Mouse (Mus musculus) fat pad, adult 2 months (tissue): ENCODE data around the gene Ccdc134.
"Not testable (repeated sequence)": the region's sequence is repeated elsewhere in the genome, so short reads cannot be mapped to it uniquely, and the experiment has no call there.

ENCODE experiments used
- DNase-seq: peaks from one replicate; pipeline ENCODE4 v3.0.0-alpha.2; 2011; ENCODE audit warnings: low read depth, low spot score; ENCODE audit errors: extremely low read depth

Gene Ccdc134

GRCm38 (mm10) chr15:82127426-82128374 lies at the start of gene Ccdc134:
TSS of gene Ccdc134 (plus strand) at chr15:82127922.
- no peak for DNase-seq

DNA sequence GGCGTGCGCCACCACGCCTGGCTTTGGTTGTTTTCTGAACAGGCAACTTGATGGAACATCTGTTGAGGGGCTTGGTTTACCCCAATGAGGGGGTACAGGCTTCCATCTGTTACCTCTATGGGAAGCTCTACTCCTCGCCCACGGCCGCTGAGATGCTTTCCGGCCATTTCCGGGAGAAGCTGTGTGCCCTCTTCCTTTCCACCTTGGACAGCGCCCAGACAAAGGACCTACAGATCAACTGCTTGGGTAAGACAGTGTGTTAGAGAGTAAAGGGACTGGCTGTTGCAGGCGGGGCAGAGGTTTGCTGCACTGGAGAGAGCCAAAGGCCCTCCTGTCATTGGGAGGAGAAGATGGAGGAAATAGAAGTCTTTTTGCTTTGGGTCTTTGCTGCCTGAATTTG lies 47.8 kb upstream of the Ccdc134 start:
- no peak for DNase-seq

DNA sequence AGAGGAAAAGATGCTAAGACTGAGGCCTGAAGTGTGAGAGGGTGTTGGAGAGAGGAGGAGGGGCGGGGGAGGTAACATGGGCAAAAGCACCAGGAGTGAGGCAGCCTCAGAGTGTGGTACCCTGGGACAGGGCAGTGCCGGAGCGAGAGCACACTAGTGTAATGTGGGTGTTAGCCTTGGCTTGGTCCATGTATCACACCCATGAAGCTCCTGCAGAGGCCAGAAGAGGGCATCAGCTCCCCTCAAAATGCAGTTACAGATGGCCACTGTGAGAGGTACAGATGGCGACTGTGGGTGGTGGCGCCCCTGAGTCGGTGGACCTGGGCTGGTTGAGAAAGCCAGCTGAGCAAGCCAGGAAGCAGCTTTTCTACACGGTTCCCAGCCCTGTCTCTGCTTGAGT lies 46.6 kb upstream of the Ccdc134 start:
- no peak for DNase-seq

DNA sequence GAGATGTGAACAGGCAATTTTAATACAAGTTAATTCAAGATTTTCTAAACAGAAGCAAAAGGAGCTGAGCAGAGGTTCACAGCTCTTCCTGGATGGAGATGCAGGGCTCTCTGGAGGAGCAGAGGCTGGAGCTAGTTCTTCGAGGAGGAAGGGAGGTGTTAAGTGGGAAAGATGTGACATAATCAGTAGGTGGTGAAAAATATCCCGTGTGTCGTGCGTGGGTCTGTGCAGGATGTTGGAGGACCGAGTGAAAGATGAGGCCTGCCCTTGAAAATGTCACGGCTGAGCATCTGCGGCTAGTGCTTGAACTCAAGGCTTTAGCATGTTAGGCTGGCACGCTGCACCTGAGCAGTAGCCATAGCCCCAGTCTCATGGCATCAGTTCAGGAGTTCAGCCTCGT lies 42.1 kb upstream of the Ccdc134 start:
- DNase-seq, result no peak

- DNase-seq, result no peak
Measured at GRCm38 (mm10) chr15:82086131-82086530, 41.6 kb upstream of the Ccdc134 start.

DNA sequence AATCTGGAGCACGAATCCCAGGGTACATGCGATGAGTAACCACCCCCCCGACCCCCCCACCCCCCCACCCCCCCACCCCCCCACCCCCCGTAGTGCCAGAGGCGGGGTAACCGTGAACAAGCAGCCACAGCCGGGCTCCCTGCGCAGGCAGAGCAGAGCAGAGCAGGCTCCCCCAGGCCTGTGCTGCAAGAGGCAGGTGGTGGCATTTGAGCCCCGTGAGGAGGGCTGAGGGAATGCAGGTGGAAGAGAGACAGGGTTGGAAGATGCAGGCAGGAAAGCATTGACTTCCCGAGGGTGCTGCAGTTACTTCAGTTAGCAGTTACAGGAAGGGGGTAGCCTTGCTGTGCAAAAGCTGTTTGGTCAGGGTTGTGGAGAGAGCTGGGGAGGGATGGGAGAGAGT lies 40.5 kb upstream of the Ccdc134 start:
- no peak for DNase-seq

- no peak for DNase-seq
Measured at GRCm38 (mm10) chr15:82091061-82091460, 36.7 kb upstream of the Ccdc134 start.

DNA sequence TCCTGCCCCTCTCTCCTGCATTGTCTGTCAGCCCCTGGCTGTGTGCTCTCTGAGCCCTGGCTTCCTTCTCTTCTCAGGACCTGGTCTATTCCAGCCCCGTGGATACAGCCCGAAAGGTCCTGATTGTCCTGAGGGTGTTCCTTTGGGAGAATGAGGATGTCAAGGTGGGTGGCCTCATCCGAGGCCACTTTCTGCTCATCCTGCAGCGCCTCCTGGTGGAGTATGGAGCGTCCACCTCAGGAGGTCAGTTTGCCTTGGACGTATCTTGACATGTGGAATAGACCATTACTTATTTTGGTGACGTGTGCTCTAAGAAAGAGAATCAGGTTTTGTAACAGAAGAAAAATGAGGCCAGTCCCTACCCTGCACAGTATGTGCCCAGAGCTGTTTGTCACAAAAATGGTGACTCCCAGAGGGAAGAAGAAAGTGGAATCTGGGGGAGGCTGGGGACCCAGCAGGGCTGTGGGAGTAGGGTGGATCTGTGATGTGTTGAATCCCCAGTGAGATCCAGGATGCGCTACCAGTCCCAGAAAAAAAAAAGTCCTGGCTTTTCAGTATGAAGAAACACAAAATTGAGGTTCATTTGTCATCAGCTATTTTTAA lies 20.7 kb upstream of the Ccdc134 start:
- DNase-seq, result no peak

- no peak for DNase-seq
Measured at GRCm38 (mm10) chr15:82120544-82120943, 7.2 kb upstream of the Ccdc134 start.

DNA sequence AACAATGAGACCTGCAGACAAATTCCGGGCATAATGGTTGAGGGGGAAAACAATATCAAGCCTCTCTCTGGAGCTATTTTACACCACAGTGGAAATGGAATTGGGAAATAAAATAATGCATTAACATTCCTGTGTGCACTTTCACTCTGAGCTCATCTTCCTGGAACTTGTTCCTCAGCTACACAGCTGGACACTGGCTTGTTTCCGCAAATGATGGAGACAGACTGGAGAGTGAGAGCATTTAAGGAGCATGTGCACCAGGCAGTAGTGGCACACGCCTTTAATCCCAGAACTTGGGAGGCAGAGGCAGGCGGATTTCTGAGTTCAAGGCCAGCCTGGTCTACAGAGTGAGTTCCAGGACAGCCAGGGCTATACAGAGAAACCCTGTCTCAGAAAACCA lies 1.0 kb upstream of the Ccdc134 start:
- DNase-seq, result not testable (repeated sequence)

DNA sequence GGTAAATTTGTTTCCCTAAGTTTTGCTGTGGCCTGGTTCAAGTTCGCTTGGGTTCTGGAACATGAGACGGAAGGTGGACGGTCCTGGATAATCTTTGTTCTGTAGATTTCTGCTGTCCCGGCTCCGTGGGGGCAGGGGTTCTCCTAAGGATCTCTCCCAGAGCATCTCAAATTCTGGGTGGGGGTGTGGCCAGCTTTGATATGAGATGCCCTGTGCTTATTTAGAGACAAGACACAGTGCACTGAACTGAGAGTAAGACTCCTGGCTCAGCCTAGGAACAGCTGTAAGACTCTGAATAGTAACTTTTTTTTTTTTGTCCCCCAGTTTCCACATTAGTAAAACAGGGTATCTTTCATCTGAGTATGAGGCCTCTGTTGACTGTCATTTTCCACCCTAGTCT lies 676 bp downstream of the Ccdc134 start:
- DNase-seq, result no peak

GRCm38 (mm10) chr15:82130599-82130998 lies 2.9 kb downstream of the Ccdc134 start:
- no peak for DNase-seq

- no peak for DNase-seq
Measured at GRCm38 (mm10) chr15:82135372-82135771, 7.7 kb downstream of the Ccdc134 start.

DNA sequence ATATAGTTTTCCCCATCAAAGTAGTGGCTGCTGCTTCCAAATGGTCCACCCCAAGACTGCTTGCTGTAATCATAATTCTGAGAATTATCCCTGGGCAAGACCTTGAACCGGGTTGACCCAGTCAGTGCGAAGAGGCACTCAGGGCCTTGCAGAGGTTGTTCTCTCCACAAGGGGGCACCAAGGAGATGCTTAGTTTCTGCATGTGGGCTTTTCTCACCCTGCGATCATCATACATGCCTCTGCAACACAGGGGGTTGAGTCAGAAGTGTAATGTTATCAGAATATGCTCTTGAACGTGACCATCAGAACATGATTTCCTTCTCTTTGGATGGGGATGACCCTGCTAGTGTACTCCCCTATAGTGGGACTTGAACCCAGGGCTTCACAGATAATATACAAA lies 10.8 kb downstream of the Ccdc134 start:
- DNase-seq, result no peak

- no peak for DNase-seq
Measured at GRCm38 (mm10) chr15:82139196-82139595, 11.5 kb downstream of the Ccdc134 start.

DNA sequence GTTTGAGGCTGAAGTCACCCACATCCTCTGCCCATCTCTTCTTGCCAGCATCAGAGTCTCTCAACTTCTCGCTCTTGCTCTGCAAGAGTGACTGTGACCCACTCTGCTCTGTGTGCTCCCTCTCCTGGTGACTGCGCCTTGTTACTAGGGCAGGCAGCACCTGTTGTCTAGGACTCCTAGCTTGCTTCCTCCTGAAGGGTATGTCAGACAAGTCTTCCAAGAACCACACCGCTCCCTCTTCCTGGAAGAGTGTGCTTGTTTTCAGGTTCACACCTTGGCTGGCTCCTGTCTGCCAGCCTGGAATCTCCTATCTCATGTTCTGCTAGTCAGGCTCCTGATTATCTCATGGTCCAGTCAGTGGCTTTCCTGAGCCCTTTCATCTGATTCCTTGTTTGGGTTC lies 12.6 kb downstream of the Ccdc134 start:
- no peak for DNase-seq

DNA sequence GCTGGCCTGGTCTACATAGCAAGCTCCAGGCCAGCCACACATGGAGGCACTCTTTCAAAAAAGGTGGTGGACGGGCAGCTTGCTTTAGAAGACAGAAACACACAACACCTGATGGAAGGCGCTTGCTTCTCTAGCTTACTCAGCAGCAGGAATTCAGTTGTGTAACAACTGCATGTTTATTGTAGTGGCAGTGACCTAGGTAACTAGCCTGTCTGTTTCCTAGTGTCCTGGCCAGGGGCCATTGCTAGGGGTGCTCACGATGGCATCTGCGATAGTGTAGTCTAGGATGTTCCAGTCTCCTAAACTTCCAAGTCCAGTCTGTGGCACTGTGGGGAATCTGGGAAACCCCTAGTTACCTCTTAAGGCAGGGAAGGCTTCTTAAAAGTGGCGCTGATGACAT lies 16.4 kb downstream of the Ccdc134 start:
- DNase-seq, result no peak

DNA sequence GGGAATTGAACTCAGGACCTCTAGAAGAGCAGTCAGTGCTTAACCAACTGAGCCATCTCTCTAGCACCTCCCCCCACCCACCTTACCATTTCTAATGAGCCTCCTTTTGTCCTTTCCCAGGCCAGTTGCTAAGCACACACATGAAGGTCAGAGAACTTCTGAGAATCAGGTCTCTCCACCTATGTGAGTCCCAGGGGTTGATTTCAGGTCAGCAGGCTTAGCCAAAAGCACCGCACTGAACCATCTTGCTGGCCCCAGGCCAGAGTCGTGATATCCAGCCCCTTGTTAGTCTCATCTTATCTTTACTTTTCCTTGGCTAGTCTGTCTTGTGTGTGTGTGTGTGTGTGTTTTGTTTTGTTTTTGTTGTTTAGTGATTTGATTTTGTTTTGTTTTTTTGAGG lies 17.7 kb downstream of the Ccdc134 start:
- DNase-seq, result no peak

GRCm38 (mm10) chr15:82145851-82146769 lies 18.4 kb downstream of the Ccdc134 start:
- DNase-seq, result no peak

DNA sequence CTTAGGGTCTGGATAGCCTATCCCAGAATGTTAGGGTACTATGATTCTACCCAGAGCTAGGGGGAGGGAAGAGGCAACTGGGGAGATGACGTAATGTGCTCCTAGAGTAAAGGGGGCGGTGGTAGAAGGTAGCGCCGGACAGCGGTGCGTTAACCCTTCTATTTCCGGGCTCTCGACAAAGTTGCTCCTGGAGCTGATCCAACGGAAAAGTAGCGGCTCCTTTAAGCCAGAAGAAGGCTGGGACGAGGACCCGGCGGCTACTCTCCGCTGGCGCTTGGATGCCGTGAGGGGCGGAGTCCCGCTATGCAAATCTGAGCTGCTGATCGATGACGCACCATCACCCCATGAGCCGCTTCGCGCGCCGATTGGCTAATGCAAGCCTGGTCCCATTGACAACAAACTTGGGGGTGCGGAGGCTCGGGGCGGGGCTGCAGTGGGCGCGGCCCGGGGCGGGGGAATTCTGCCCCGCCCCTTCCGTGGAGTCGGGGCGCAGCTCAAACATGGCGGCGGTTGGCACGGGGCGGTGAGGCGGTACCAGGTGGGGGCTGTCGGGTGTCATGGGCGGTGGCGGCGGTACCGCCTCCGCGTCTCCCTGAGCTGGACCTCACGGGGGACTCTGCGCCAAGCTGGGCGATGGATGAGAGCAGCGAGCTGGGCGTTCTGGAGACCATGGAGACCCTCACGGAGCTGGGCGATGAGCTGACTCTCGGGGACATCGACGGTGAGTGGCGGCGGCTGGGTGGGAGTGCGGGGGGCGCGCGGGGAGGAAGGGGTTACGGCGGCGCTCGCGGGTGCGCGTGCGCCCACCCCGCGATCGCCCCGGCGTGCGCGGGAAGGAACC lies 19.3 kb downstream of the Ccdc134 start, which contains the start of gene Srebf2:
Srebf2 (plus strand) TSS at position 412 of the 841 bp plus-strand sequence.
- DNase-seq, result peak; percentile 88
